In the genomic region with DNA sequence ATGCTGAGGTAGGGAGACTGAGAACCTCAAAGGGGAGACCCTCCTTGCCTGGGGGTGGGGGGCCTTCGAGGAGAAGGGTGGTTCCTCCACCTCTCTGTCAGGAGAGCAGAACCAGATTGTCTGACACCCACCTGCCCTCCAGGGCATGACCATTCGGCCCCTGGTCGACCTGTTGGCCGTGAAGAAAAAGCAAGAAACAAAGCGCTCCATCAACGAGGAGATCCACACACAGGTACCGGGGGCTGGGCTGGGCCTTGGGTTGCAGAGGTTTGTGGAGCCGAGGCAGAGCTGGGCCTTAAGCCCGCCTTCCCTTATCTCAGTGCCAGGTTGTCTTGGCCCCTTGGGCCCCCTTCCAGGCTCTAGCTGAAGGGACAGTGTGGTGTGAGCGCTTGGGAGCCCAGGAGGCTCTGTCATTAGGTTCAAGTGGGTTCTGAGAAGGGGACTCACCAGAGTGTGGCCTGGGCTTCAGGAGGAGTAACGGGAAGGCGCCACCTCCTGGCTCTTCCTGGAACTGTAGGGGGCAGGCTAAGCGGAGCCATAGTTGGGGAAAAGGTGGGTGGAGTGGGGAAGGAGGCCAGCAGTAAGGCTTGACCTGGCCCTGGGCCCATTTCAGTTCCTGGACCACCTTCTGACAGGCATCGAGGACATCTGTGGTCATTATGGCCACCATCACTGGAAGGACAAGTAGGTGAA, we compare ENCODE assay signal across 9 mouse cellular contexts. TPM values are rescaled to one million over a fixed set of nuclear protein-coding genes. Genes with fewer than 3 reads are reported as not detected.
A peak's percentile ranks its signal among the peaks of the same experiment; 100 is the strongest.
DNase-seq lines count a peak whose midpoint lies in the region; ATAC-seq and TF ChIP-seq lines count a peak whose summit lies in the region.
"Had no signal": no experiment of that assay in that cellular context is flagged by ENCODE, and none has a peak within 500 bp of the region (broad histone marks: within the 10 kb centered on the region; RNA-seq: fewer than 3 reads in every experiment).

No protein-coding gene starts in this region.

- TF ChIP-seq CTCF in G1E (IDR thresholded peaks at IDR 0.05; ENCODE audit: low read depth, low read length) = peak; percentile 89
- TF ChIP-seq CTCF in midbrain, postnatal 0 days (IDR thresholded peaks at IDR 0.05) = peak; percentile 81

- H3K4me2 ChIP-seq in midbrain, postnatal 0 days (ENCODE audit: low read depth, low read length, poor library complexity, severe bottlenecking) = no peak overlapping the region

- WGBS in midbrain, postnatal 0 days = 68% methylated on average over 14 of the region's 14 CpGs

- ATAC-seq in G1E (ENCODE audit: extremely low read depth, insufficient number of reproducible peaks, low FRiP score, poor library complexity, severe bottlenecking) = peak; percentile 15; the same call in 1 of the 2 replicates
- ATAC-seq in erythroblast, adult 5-6 weeks (replicated peaks; ENCODE audit: low FRiP score, poor library complexity, severe bottlenecking) = peak; percentile 46
- ATAC-seq in midbrain, postnatal 0 days (ENCODE audit: low FRiP score) = no peak

- no peak overlapping the region for H3K4me3 ChIP-seq in G1E (ENCODE audit: low read depth, low read length)
- H3K4me3 ChIP-seq in midbrain, postnatal 0 days (ENCODE audit: low read depth, low read length) = no peak overlapping the region
- H3K4me3 ChIP-seq: megakaryocyte, embryonic 14.5 days had no signal

- peaks cover 35% of the 10 kb centered on the region for H3K4me1 ChIP-seq in G1E (ENCODE audit: insufficient read depth, low read depth, low read length)
- H3K4me1 ChIP-seq in midbrain, postnatal 0 days (ENCODE audit: insufficient read depth, low read length) = no peaks in the 10 kb centered on the region

- no peaks in the 10 kb centered on the region for H3K9me3 ChIP-seq in G1E (replicated peaks)
- H3K9me3 ChIP-seq in midbrain, postnatal 0 days (ENCODE audit: low read length) = no peaks in the 10 kb centered on the region
- H3K9me3 ChIP-seq: megakaryocyte, embryonic 14.5 days had no signal

- peaks cover 95% of the 10 kb centered on the region for H3K36me3 ChIP-seq in G1E (replicated peaks)
- H3K36me3 ChIP-seq in midbrain, postnatal 0 days (ENCODE audit: insufficient read depth, low read length) = peaks cover 45% of the 10 kb centered on the region

- no peak overlapping the region for H3K27ac ChIP-seq in midbrain, postnatal 0 days (ENCODE audit: low read depth, low read length)

- DNase-seq in layer of hippocampus, postnatal 10 days (ENCODE audit: low spot score in 2 of 2) = peak; percentile 79 to 82
- DNase-seq in layer of hippocampus, adult 9-11 months = no peak
- peak; percentile 58 for DNase-seq in G1E (ENCODE audit: low spot score)
- peak; percentile 56 for DNase-seq in brain, adult 2 months (ENCODE audit: low read depth, low spot score)
- DNase-seq in kidney, postnatal 4 days = peak; percentile 86 to 87
- peak; percentile 60 for DNase-seq in midbrain, postnatal 0 days (ENCODE audit: low spot score)
- no peak for DNase-seq in frontal cortex, postnatal 14 days (ENCODE audit: low spot score in 2 of 2)

- no peaks in the 10 kb centered on the region for H3K27me3 ChIP-seq in G1E (ENCODE audit: insufficient read depth, low read length)
- no peaks in the 10 kb centered on the region for H3K27me3 ChIP-seq in midbrain, postnatal 0 days (ENCODE audit: insufficient read depth, low read length)
- H3K27me3 ChIP-seq: megakaryocyte, embryonic 14.5 days had no signal

- no peak overlapping the region for H3K9ac ChIP-seq in midbrain, postnatal 0 days (replicated peaks; ENCODE audit: low read length, poor library complexity, severe bottlenecking)

RNA-seq across cellular contexts. Expression of a gene that starts 50.0 kb away (rescaled TPM):
- 10 to 100 TPM; 45.5 to 47.4 TPM for total RNA-seq in layer of hippocampus, postnatal 10 days (2021)
- 27.3 and 30.2 TPM in 2 replicates for total RNA-seq in G1E (2014; fragmentation: Nextera tagmentation)
- total RNA-seq in G1E (2017) = 5.3 and 7.3 TPM in 2 replicates
- 37.0 and 44.6 TPM in 2 replicates for polyA plus RNA-seq in G1E (2012)
- total RNA-seq in erythroblast, adult 5-6 weeks (2015; ENCODE audit: low replicate concordance) = 6.5 and 9.8 TPM in 2 replicates
- 5.9 and 8.3 TPM in 2 replicates for total RNA-seq in erythroblast, adult 5-6 weeks (2017; ENCODE audit: low replicate concordance)
- 29.5 and 34.9 TPM in 2 replicates for total RNA-seq in midbrain, postnatal 0 days (2014; rRNA removed)
- polyA plus RNA-seq in midbrain, postnatal 0 days (2015; fragmentation: Nextera tagmentation; extraction: Ambion mirVana) = 11.8 and 12.8 TPM in 2 replicates

Comparison
In these comparisons a context has a peak if more than half of its experiments do, and no peak if none do; other contexts are left out.
1. DNase-seq: peak in layer of hippocampus, postnatal 10 days (2 of 2), G1E (single experiment), brain, adult 2 months (single experiment), kidney, postnatal 4 days (2 of 2) and midbrain, postnatal 0 days (single experiment); none in layer of hippocampus, adult 9-11 months (single experiment) and frontal cortex, postnatal 14 days (0 of 2).